Mouse (Mus musculus) intestine, embryonic 14.5 days (tissue): ENCODE measurements at regions not wholly inside any gene's neighbourhood (a gene's known extent, or its start where the extent isn't known, plus 50 kb on each side); places are given as distances from the start of the nearest gene placed in this dataset.

Source experiments
- ATAC-seq: fragments of 200-750 bp; cut with Nextera tagmentation; replicated peaks from 2 replicates; pipeline ENCODE4 v1.8.0; 2017; ENCODE audit warnings: low read depth, moderate number of reproducible peaks, moderate TSS enrichment, moderate library complexity; ENCODE audit not compliant: low FRiP score, low TSS enrichment
- DNase-seq: peaks from one replicate; pipeline ENCODE4 v3.0.0-alpha.2; 2018; ENCODE audit warnings: low spot score
- H3K27ac ChIP-seq: fragments of 300-500 bp; sonication (generic); 2 replicates; pipeline ENCODE4 v1.5.1; 2014; ENCODE audit warnings: low read depth, mild to moderate bottlenecking, control low read depth
- H3K27me3 ChIP-seq: fragments of 300-500 bp; sonication (generic); replicated peaks from 2 replicates; pipeline ENCODE4 v1.6.1; 2014; ENCODE audit warnings: low read length, control low read depth; ENCODE audit not compliant: control insufficient read depth, insufficient read depth
- H3K36me3 ChIP-seq: fragments of 300-500 bp; sonication (generic); 2 replicates; pipeline ENCODE4 v1.6.1; 2014; ENCODE audit warnings: low read length, control low read depth; ENCODE audit not compliant: control insufficient read depth, insufficient read depth
- H3K4me1 ChIP-seq: fragments of 300-500 bp; sonication (generic); replicated peaks from 2 replicates; pipeline ENCODE4 v1.6.1; 2014; ENCODE audit warnings: low read length, control low read depth, mixed read lengths; ENCODE audit not compliant: control insufficient read depth, insufficient read depth
- H3K4me2 ChIP-seq: fragments of 300-500 bp; sonication (generic); 2 replicates; pipeline ENCODE4 v1.6.1; 2014; ENCODE audit warnings: low read length
- H3K4me3 ChIP-seq: fragments of 300-500 bp; sonication (generic); 2 replicates; pipeline ENCODE4 v1.5.1; 2014; ENCODE audit warnings: low read depth, low read length, control low read depth, mixed read lengths
- H3K9ac ChIP-seq: fragments of 300-500 bp; sonication (generic); 2 replicates; pipeline ENCODE4 v1.6.1; 2014; ENCODE audit warnings: mild to moderate bottlenecking, low read length
- H3K9me3 ChIP-seq: fragments of 300-500 bp; sonication (generic); 2 replicates; pipeline ENCODE4 v1.6.1; 2016; ENCODE audit warnings: low read length, control low read depth; ENCODE audit not compliant: control insufficient read depth
- WGBS: fragments of 180-500 bp; shearing (Covaris S2); extraction: QIAGEN DNeasy Blood & Tissue Kit; methylation state at CpG from one replicate; pipeline ENCODE4 v1.1.7; 2014; 5-methylcytosine and 5-hydroxymethylcytosine counted together

- DNase-seq (no peak), ATAC-seq (no peak)
- 68% methylated on average over 4 of the region's 4 CpGs for WGBS
- Histone ChIP-seq H3K36me3 (no peaks in the 10 kb centered on the region), H3K4me2 (no peak overlapping the region), H3K27ac (no peak overlapping the region), H3K9me3 (no peaks in the 10 kb centered on the region), H3K4me1 (no peaks in the 10 kb centered on the region), H3K9ac (no peak overlapping the region), H3K4me3 (no peak overlapping the region), H3K27me3 (no peaks in the 10 kb centered on the region)
These were observed 420.3 kb upstream of the Syt1 start for GRCm38 (mm10) chr10:109431112-109431511.

DNA sequence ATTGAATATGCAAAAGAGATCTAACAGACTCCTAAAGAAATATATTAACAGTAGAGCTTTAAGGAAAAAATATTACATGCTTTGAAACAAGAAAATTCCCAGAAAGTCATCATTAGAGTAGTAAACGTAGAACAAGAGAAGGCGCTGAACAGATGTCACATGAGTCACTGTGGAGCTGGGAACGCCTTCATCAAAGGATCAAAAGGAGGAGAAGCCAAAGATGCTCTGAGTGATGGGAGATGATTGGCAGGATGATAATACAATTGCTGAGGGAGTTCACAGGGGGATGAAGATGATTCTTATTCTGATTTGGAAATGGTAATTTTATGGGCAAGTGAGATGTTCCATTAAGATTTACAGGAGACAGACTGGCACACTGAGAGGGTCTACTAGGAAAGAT, 417.1 kb upstream of the Syt1 start:
- H3K4me3 ChIP-seq, result no peak overlapping the region
- DNase-seq (no peak), ATAC-seq (no peak)
- 86% methylated on average over 3 of the region's 3 CpGs for WGBS
- no peak overlapping the region for H3K9ac ChIP-seq
- no peaks in the 10 kb centered on the region for H3K27me3 ChIP-seq
- no peak overlapping the region for H3K27ac ChIP-seq
- H3K36me3 ChIP-seq, result no peaks in the 10 kb centered on the region
- H3K4me1 ChIP-seq, result no peaks in the 10 kb centered on the region
- no peaks in the 10 kb centered on the region for H3K9me3 ChIP-seq
- no peak overlapping the region for H3K4me2 ChIP-seq

DNA sequence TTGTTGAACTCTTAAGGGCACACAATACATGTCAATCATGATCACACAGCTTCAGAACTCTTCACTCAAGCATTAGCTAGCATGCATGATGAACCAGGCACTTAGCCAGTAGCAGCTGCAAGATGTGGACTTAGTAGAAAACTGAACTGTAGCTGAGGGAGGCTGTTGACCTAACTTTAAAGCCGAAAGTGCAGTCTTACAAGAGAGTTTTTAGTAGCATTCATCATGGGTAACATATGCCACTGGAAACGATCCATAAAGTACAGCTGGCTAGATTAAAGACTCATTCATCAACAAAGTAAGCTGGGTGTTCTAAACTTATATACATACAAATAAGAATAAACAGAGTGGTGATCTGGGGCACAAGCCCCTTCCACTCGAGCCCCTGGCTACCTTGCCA, 396.2 kb upstream of the Syt1 start:
- no peaks in the 10 kb centered on the region for H3K36me3 ChIP-seq
- no peak for ATAC-seq
- H3K4me1 ChIP-seq, result no peaks in the 10 kb centered on the region
- no peak for DNase-seq
- H3K9ac ChIP-seq, result no peak overlapping the region
- H3K27ac ChIP-seq, result no peak overlapping the region
- H3K4me3 ChIP-seq, result no peak overlapping the region
- no peaks in the 10 kb centered on the region for H3K27me3 ChIP-seq
- 71% methylated on average over 3 of the region's 3 CpGs for WGBS
- no peak overlapping the region for H3K4me2 ChIP-seq
- H3K9me3 ChIP-seq, result no peaks in the 10 kb centered on the region

DNA sequence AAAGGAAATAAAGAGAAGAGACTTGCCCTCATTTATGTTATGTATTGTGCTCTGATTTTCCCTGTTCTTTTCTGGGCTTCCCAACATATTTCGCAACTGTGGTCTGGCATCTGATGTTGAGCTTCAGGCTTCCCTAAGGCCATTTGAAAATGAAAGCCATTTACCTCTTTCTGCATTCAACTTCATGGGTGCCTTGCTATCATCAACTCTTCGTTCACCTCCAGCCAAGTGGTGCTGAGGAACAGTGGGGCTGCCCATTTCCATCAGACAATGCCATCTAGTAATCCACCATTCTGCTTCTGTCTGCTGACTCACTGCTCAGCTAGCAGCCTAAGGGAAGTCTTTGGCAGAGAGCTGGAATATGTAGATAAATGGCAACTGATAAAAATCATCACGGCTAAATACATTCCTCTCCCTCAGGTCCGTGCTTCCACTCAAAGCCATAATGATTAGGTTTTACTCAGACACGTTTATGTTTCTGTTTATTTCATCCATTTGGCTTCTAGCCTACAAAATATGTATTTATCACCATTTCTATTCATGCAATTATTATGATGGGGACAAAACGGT, 394.4 kb upstream of the Syt1 start:
- ATAC-seq (no peak), DNase-seq (no peak)
- no peaks in the 10 kb centered on the region for H3K9me3 ChIP-seq
- 78% methylated on average over 6 of the region's 6 CpGs for WGBS
- H3K4me2 ChIP-seq, result no peak overlapping the region
- no peak overlapping the region for H3K9ac ChIP-seq
- H3K4me1 ChIP-seq, result no peaks in the 10 kb centered on the region
- H3K4me3 ChIP-seq, result no peak overlapping the region
- no peaks in the 10 kb centered on the region for H3K27me3 ChIP-seq
- no peaks in the 10 kb centered on the region for H3K36me3 ChIP-seq
- H3K27ac ChIP-seq, result no peak overlapping the region

GRCm38 (mm10) chr10:109383758-109384157, 373.0 kb upstream of the Syt1 start:
- Histone ChIP-seq H3K36me3 (no peaks in the 10 kb centered on the region), H3K9me3 (no peaks in the 10 kb centered on the region), H3K27ac (no peak overlapping the region), H3K4me3 (no peak overlapping the region), H3K27me3 (no peaks in the 10 kb centered on the region), H3K9ac (no peak overlapping the region), H3K4me2 (no peak overlapping the region), H3K4me1 (no peaks in the 10 kb centered on the region)
- WGBS, result 76% methylated on average over 4 of the region's 4 CpGs
- DNase-seq (no peak), ATAC-seq (no peak)

DNA sequence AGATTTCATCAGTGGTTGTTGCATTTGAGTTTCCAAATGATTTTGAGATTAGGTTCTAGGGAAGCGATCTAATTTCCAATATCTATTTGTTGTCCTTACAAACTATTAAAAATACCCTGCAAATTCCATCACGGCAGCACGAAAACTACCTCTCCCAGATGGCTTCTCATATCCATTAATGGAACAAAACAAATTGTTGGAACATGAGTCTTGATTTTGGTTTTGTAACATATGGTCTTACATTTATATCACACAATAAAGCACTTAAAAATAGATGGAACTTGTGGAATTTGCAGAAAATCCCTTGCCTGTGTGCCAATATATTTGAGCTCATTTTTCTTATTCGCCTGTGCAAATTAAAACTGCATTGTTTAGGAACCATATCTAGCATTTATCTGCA, 368.1 kb upstream of the Syt1 start:
- H3K9me3 ChIP-seq, result no peaks in the 10 kb centered on the region
- WGBS, result 90% methylated on average over 4 of the region's 4 CpGs
- H3K9ac ChIP-seq, result no peak overlapping the region
- no peak overlapping the region for H3K4me3 ChIP-seq
- no peak overlapping the region for H3K4me2 ChIP-seq
- no peak for ATAC-seq
- no peak for DNase-seq
- no peak overlapping the region for H3K27ac ChIP-seq
- no peaks in the 10 kb centered on the region for H3K4me1 ChIP-seq
- H3K36me3 ChIP-seq, result no peaks in the 10 kb centered on the region
- H3K27me3 ChIP-seq, result no peaks in the 10 kb centered on the region

GRCm38 (mm10) chr10:109360161-109360560, 349.4 kb upstream of the Syt1 start:
- DNase-seq, result no peak
- Histone ChIP-seq H3K9ac (no peak overlapping the region), H3K4me3 (no peak overlapping the region), H3K4me2 (no peak overlapping the region), H3K27ac (no peak overlapping the region), H3K9me3 (no peaks in the 10 kb centered on the region), H3K27me3 (no peaks in the 10 kb centered on the region), H3K36me3 (no peaks in the 10 kb centered on the region), H3K4me1 (no peaks in the 10 kb centered on the region)
- ATAC-seq, result no peak
- 72% methylated on average over 1 of the region's 1 CpGs for WGBS

DNA sequence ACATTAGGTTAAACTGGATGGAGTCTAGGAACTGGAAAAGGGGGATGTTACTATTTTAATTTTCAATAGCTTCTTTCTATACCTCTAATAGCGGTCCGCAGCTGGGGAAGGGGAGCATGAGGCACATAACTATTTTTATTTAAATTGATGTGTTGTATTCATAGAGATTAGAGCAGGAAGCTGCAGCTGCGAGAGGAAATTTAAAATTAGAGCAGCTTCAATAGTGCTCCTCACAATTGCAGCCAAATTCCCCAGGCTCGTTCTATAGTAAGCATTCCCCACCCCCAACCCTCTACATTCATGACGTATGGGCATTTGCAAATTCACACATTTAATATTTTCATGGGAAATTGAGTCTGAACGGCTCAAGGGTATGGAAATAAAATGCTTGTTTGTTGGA, 348.0 kb upstream of the Syt1 start:
- 67% methylated on average over 6 of the region's 6 CpGs for WGBS
- DNase-seq, result no peak

GRCm38 (mm10) chr10:109332846-109333386, 322.1 kb upstream of the Syt1 start:
- 79% methylated on average over 7 of the region's 7 CpGs for WGBS

More for the DNA sequence above, 348.0 kb upstream of the Syt1 start:
- H3K27me3 ChIP-seq, result no peaks in the 10 kb centered on the region
- H3K9ac ChIP-seq, result no peak overlapping the region
- no peak overlapping the region for H3K27ac ChIP-seq
- no peaks in the 10 kb centered on the region for H3K36me3 ChIP-seq
- H3K4me2 ChIP-seq, result no peak overlapping the region
- H3K4me3 ChIP-seq, result no peak overlapping the region
- H3K4me1 ChIP-seq, result no peaks in the 10 kb centered on the region
- ATAC-seq, result no peak
- no peaks in the 10 kb centered on the region for H3K9me3 ChIP-seq

More at GRCm38 (mm10) chr10:109332846-109333386, 322.1 kb upstream of the Syt1 start:
- Histone ChIP-seq H3K4me3 (no peak overlapping the region), H3K9ac (no peak overlapping the region), H3K9me3 (no peaks in the 10 kb centered on the region), H3K36me3 (no peaks in the 10 kb centered on the region), H3K27ac (no peak overlapping the region), H3K27me3 (no peaks in the 10 kb centered on the region), H3K4me1 (no peaks in the 10 kb centered on the region), H3K4me2 (no peak overlapping the region)
- no peak for DNase-seq
- ATAC-seq, result no peak
